Mouse (Mus musculus) heart, adult 2 months (tissue): ENCODE results near the gene Galm.

ENCODE experiments used
- CTCF ChIP-seq: fragments of 200-600 bp; IDR thresholded peaks from 2 replicates; pipeline ENCODE4 v1.8.1; 2022; ENCODE audit warnings: antibody characterized with exemption, mild to moderate bottlenecking, moderate library complexity
- POLR2A ChIP-seq: fragments of 200-500 bp; IDR thresholded peaks from 2 replicates; pipeline ENCODE4 v1.6.1; 2011; ENCODE audit warnings: mild to moderate bottlenecking, low read depth, low read length, control low read depth; ENCODE audit not compliant: insufficient read depth

- no peak for TF ChIP-seq CTCF
- TF ChIP-seq POLR2A = no peak
These were observed 106.6 kb downstream of the Galm start for GRCm38 (mm10) chr17:80233844-80234243.
